Mouse (Mus musculus) intestine, embryonic 14.5 days (tissue): ENCODE measurements around the gene Tha1. TPM values are rescaled to one million over a fixed set of nuclear protein-coding genes. Genes with fewer than 3 reads are reported as not detected.

Source experiments
- ATAC-seq: fragments of 200-750 bp; cut with Nextera tagmentation; replicated peaks from 2 replicates; pipeline ENCODE4 v1.8.0; 2017; ENCODE audit warnings: low read depth, moderate number of reproducible peaks, moderate TSS enrichment, moderate library complexity; ENCODE audit not compliant: low FRiP score, low TSS enrichment
- DNase-seq: peaks from one replicate; pipeline ENCODE4 v3.0.0-alpha.2; 2018; ENCODE audit warnings: low spot score
- H3K27ac ChIP-seq: fragments of 300-500 bp; sonication (generic); 2 replicates; pipeline ENCODE4 v1.5.1; 2014; ENCODE audit warnings: low read depth, mild to moderate bottlenecking, control low read depth
- H3K27me3 ChIP-seq: fragments of 300-500 bp; sonication (generic); replicated peaks from 2 replicates; pipeline ENCODE4 v1.6.1; 2014; ENCODE audit warnings: low read length, control low read depth; ENCODE audit not compliant: control insufficient read depth, insufficient read depth
- H3K36me3 ChIP-seq: fragments of 300-500 bp; sonication (generic); 2 replicates; pipeline ENCODE4 v1.6.1; 2014; ENCODE audit warnings: low read length, control low read depth; ENCODE audit not compliant: control insufficient read depth, insufficient read depth
- H3K4me1 ChIP-seq: fragments of 300-500 bp; sonication (generic); replicated peaks from 2 replicates; pipeline ENCODE4 v1.6.1; 2014; ENCODE audit warnings: low read length, control low read depth, mixed read lengths; ENCODE audit not compliant: control insufficient read depth, insufficient read depth
- H3K4me2 ChIP-seq: fragments of 300-500 bp; sonication (generic); 2 replicates; pipeline ENCODE4 v1.6.1; 2014; ENCODE audit warnings: low read length
- H3K4me3 ChIP-seq: fragments of 300-500 bp; sonication (generic); 2 replicates; pipeline ENCODE4 v1.5.1; 2014; ENCODE audit warnings: low read depth, low read length, control low read depth, mixed read lengths
- H3K9ac ChIP-seq: fragments of 300-500 bp; sonication (generic); 2 replicates; pipeline ENCODE4 v1.6.1; 2014; ENCODE audit warnings: mild to moderate bottlenecking, low read length
- H3K9me3 ChIP-seq: fragments of 300-500 bp; sonication (generic); 2 replicates; pipeline ENCODE4 v1.6.1; 2016; ENCODE audit warnings: low read length, control low read depth; ENCODE audit not compliant: control insufficient read depth
- WGBS: fragments of 180-500 bp; shearing (Covaris S2); extraction: QIAGEN DNeasy Blood & Tissue Kit; methylation state at CpG from one replicate; pipeline ENCODE4 v1.1.7; 2014; 5-methylcytosine and 5-hydroxymethylcytosine counted together
- polyA plus RNA-seq: library from polyadenylated mRNA; unstranded; fragments of >200 nt; fragmentation: Nextera tagmentation; extraction: Ambion mirVana; gene quantifications from 2 replicates; pipeline ENCODE4 v1.2.1, GENCODE M21; 2014

The Tha1 gene
- polyA plus RNA-seq, 1 experiment from 2014 or later, result 5.1 TPM

DNA sequence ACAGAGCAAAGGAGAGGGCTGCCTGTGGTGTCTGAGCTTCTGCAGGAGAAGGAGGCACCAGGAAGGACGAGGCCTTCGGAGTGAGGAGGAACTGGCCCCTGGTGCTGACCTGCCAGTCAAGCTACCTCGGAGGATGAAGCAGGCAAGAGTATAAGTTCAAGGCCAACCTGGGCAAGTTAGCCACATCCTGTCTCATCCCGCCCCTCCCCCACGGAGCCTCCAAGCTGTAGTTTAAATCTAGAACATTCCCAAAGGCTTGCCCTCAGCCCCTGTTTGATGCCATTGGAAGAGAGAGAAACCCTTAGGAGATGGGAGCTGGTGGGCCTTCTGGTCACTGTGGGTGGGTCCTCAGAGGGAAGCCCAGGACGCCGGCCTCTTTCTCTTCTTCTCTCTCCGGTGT is 31.2 kb upstream of the Tha1 start:
- H3K4me1 ChIP-seq, result no peaks in the 10 kb centered on the region; the same call in 1 of the 2 replicates
- DNase-seq (no peak), ATAC-seq (no peak)
- H3K27me3 ChIP-seq, result no peaks in the 10 kb centered on the region
- WGBS, result 78% methylated on average over 8 of the region's 8 CpGs
- no peaks in the 10 kb centered on the region for H3K36me3 ChIP-seq
- H3K9ac ChIP-seq, result no peak overlapping the region
- H3K9me3 ChIP-seq, result no peaks in the 10 kb centered on the region
- no peak overlapping the region for H3K27ac ChIP-seq
- H3K4me2 ChIP-seq, result no peak overlapping the region
- no peak overlapping the region for H3K4me3 ChIP-seq

DNA sequence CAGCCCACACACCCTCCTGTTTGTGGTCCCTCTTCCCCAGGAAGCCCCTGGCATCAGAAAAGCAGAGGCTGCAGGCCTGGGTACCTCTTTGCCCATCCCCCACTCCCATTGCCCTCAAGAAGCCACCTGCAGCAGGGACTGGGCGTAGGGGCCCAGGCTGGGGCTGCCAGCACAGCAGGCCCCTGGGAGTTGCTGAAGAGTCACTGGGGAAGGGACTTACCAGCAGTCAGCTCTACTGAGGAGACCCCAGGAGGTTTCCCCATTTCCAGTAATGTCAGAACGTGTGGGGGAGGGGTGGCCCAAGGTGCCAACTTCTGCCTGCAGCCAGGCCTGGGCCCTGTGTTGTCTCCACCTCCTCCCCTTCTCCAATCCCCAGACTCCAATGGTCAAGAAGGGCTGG is 29.0 kb upstream of the Tha1 start:
- no peak for DNase-seq
- 75% methylated on average over 2 of the region's 2 CpGs for WGBS
- no peaks in the 10 kb centered on the region for H3K9me3 ChIP-seq

DNA sequence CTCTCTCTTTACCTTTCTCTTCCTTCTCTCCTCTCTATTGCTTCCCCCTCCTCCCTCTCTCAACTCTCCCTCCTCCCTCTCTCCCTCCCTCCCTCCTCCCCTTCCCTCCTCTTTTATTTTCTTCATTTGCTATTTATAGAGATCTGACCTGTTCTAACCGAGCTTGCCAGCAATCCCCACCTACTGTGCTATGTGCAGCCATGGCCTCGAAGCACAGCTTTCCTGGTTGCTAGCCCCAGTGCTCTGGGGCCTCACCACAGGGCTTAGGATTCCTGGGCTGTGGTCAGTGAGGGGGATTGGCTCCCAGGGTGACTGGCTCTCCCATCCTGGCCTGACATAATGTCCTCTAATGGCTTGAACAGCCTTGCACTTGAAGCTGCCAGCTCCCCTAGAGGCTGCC is 23.3 kb upstream of the Tha1 start:
- H3K4me2 ChIP-seq, result no peak overlapping the region
- no peak overlapping the region for H3K9ac ChIP-seq
- no peak overlapping the region for H3K27ac ChIP-seq
- peaks cover 5% of the 10 kb centered on the region for H3K4me1 ChIP-seq
- WGBS, result 51% methylated on average over 2 of the region's 2 CpGs
- no peaks in the 10 kb centered on the region for H3K36me3 ChIP-seq
- H3K4me3 ChIP-seq, result no peak overlapping the region
- H3K9me3 ChIP-seq, result no peaks in the 10 kb centered on the region
- DNase-seq, result no peak
- no peak for ATAC-seq
- H3K27me3 ChIP-seq, result no peaks in the 10 kb centered on the region

More for the DNA sequence above, 29.0 kb upstream of the Tha1 start:
- H3K4me3 ChIP-seq, result no peak overlapping the region
- no peak for ATAC-seq
- no peaks in the 10 kb centered on the region for H3K27me3 ChIP-seq
- H3K36me3 ChIP-seq, result no peaks in the 10 kb centered on the region
- H3K27ac ChIP-seq, result no peak overlapping the region
- H3K9ac ChIP-seq, result no peak overlapping the region
- no peaks in the 10 kb centered on the region; the same call in 1 of the 2 replicates for H3K4me1 ChIP-seq
- H3K4me2 ChIP-seq, result no peak overlapping the region

DNA sequence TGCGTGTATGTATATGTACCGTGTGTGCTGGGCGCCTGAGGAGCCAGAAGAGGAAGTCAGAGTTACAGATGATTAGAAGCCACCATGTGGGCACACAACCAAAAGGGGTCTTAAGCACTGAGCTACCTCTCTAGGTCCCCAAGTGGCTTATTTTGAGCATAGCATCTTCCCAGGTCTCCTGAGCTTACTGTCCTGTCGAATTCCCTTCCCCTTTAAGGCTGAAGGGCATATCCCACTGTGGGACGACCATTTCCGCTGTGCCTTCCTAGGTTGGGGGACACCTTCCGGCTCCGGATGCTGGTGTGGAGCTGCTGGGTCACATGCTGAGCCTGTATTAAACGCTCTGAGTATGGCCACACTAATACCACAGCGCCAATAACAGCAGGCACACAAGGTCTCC is 21.4 kb upstream of the Tha1 start:
- Histone ChIP-seq H3K27ac (no peak overlapping the region), H3K9ac (no peak overlapping the region), H3K9me3 (no peaks in the 10 kb centered on the region), H3K4me3 (no peak overlapping the region), H3K36me3 (no peaks in the 10 kb centered on the region), H3K4me2 (no peak overlapping the region), H3K27me3 (no peaks in the 10 kb centered on the region), H3K4me1 (peaks cover 24% of the 10 kb centered on the region)
- no peak for ATAC-seq
- DNase-seq, result no peak
- 51% methylated on average over 10 of the region's 10 CpGs for WGBS

- no peak for ATAC-seq
- WGBS, result 49% methylated on average over 6 of the region's 6 CpGs
- H3K9ac ChIP-seq, result no peak overlapping the region
Measured at GRCm38 (mm10) chr11:117892199-117892598, 18.9 kb upstream of the Tha1 start.

DNA sequence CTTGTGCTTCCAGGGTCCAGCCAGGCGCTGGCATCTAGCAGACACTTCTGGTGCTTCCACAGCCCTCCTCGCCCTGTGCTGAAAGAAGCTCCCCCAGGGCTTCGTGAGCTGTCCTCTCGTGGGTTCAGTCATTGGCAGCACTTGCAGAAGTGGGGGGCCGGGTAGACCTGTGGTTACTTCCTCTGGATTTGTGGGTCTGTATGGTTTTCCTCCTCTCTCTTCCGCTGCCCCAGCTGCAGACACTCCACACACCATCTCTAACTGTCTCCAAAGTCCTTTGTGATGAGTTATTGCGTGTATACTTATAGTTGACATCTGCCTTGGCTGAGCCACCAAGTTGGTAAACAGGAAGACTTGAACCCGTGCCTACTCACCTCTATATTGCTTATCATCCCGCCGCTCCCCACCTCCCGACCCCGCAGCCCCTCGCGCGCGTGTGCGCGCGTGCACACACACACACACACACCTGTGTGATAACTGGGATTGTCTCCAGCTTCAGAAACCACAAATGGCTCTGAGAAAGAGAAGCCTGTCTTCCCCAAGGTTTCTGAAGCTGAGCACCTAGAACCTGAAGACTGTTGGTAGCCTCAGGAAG is 18.4 kb upstream of the Tha1 start:
- H3K27ac ChIP-seq, result no peak overlapping the region
- peaks cover 41% of the 10 kb centered on the region for H3K4me1 ChIP-seq
- WGBS, result 80% methylated on average over 19 of the region's 19 CpGs
- H3K9me3 ChIP-seq, result no peaks in the 10 kb centered on the region
- no peak overlapping the region for H3K9ac ChIP-seq
- no peaks in the 10 kb centered on the region for H3K36me3 ChIP-seq
- H3K27me3 ChIP-seq, result no peaks in the 10 kb centered on the region
- no peak for DNase-seq
- no peak overlapping the region for H3K4me2 ChIP-seq
- H3K4me3 ChIP-seq, result no peak overlapping the region
- no peak for ATAC-seq

More at GRCm38 (mm10) chr11:117892199-117892598, 18.9 kb upstream of the Tha1 start:
- Histone ChIP-seq H3K4me1 (peaks cover 41% of the 10 kb centered on the region), H3K9me3 (no peaks in the 10 kb centered on the region), H3K4me3 (no peak overlapping the region), H3K4me2 (no peak overlapping the region), H3K27ac (no peak overlapping the region), H3K27me3 (no peaks in the 10 kb centered on the region), H3K36me3 (no peaks in the 10 kb centered on the region)
- DNase-seq, result no peak

DNA sequence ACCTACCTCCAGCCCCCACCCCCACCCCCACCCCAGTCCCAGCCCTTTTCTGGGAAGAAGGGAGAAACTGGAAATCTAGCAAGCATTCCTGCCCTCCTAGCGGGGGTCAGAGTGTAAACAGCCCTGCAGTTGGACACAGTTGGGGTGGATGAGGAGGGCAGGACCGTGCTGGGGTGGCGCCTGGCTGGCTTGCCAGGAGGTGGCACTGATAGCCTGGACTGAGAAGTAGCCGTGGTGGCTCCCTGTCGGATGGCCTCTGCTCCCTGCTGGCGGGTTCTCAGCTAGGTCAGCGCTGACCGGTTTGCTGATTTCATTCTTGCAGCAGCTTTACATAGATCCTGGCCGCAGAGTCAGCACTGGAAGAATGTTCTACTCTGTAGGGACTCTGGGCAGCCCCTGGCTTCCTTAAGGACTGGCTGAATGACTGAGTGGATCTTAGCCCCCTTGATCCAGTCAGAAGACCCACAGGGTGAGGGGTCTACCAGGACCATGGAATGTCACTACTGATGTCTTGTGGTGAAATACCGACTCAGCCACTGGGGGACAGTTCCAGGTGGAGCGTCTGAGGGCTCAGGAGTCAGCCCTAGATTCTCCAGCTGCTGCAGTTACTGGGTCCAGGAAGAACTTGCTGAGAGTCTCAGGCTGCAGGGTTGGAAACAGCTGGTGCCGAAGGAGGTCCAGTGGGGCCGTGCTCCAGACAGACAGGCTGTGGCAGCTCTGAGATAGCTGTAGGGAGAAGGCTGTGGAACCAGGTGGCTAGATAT is 17.4 kb upstream of the Tha1 start:
- WGBS, result 31% methylated on average over 13 of the region's 13 CpGs
- Histone ChIP-seq H3K4me3 (0 out of 2 replicates have a peak overlapping the region, but pooled peaks have one; percentile 1), H3K9me3 (no peaks in the 10 kb centered on the region), H3K27me3 (no peaks in the 10 kb centered on the region), H3K9ac (no peak overlapping the region), H3K27ac (0 out of 2 replicates have a peak overlapping the region, but pooled peaks have one; percentile 59), H3K4me2 (peak overlapping the region; percentile 46), H3K36me3 (no peaks in the 10 kb centered on the region), H3K4me1 (peaks cover 41% of the 10 kb centered on the region)
- ATAC-seq (no peak), DNase-seq (no peak)

- WGBS, result 20% methylated on average over 11 of the region's 11 CpGs
- Histone ChIP-seq H3K4me2 (peak overlapping the region; percentile 46), H3K27ac (peak overlapping the region; percentile 59; the same call in 1 of the 2 replicates)
Measured at GRCm38 (mm10) chr11:117889887-117890340, 16.6 kb upstream of the Tha1 start.

More at GRCm38 (mm10) chr11:117889887-117890340, 16.6 kb upstream of the Tha1 start:
- ATAC-seq (0 out of 2 replicates have a peak, but pooled peaks have one; percentile 30), DNase-seq (no peak)
- peaks cover 41% of the 10 kb centered on the region for H3K4me1 ChIP-seq
- H3K9ac ChIP-seq, result peak overlapping the region; percentile 17
- H3K4me3 ChIP-seq, result peak overlapping the region; percentile 19; the same call in 1 of the 2 replicates
- no peaks in the 10 kb centered on the region for H3K9me3 ChIP-seq
- H3K27me3 ChIP-seq, result no peaks in the 10 kb centered on the region
- no peaks in the 10 kb centered on the region for H3K36me3 ChIP-seq
